Mouse (Mus musculus): Measurements from ENCODE around the gene Bod1. TPM values are rescaled to one million over a fixed set of nuclear protein-coding genes. Genes with fewer than 3 reads are reported as not detected.

The Bod1 gene
- polyA plus RNA-seq, 1 experiment from 2014 or later = 13.8 TPM

- no peak for ATAC-seq
- H3K4me3 ChIP-seq (ENCODE audit: low read depth, low read length) = no peak overlapping the region
- H3K4me2 ChIP-seq (ENCODE audit: low read depth, low read length) = no peak overlapping the region
- no peaks in the 10 kb centered on the region for H3K9me3 ChIP-seq (ENCODE audit: low read length)
- H3K27me3 ChIP-seq (ENCODE audit: insufficient read depth, low read length) = no peaks in the 10 kb centered on the region
- TF ChIP-seq EP300 (IDR thresholded peaks at IDR 0.05; ENCODE audit: low read depth) = no peak
- no peak for TF ChIP-seq CTCF (IDR thresholded peaks at IDR 0.05; ENCODE audit: low read depth)
- DNase-seq = no peak
- no peaks in the 10 kb centered on the region for H3K4me1 ChIP-seq (ENCODE audit: insufficient read depth)
- 74% methylated on average over 8 of the region's 8 CpGs for WGBS (ENCODE audit: insufficient replicate concordance)
- H3K36me3 ChIP-seq (replicated peaks; ENCODE audit: insufficient read depth, low read length) = no peaks in the 10 kb centered on the region
- no peak overlapping the region for H3K9ac ChIP-seq (replicated peaks)
- H3K27ac ChIP-seq (ENCODE audit: low read depth) = no peak overlapping the region
Measured at GRCm38 (mm10) chr11:31703173-31703572, 31.5 kb upstream of the Bod1 start.

- no peaks in the 10 kb centered on the region for H3K9me3 ChIP-seq (ENCODE audit: low read length)
- ATAC-seq = no peak
- no peak overlapping the region for H3K27ac ChIP-seq (ENCODE audit: low read depth)
- no peaks in the 10 kb centered on the region for H3K27me3 ChIP-seq (ENCODE audit: insufficient read depth, low read length)
- no peak overlapping the region for H3K4me2 ChIP-seq (ENCODE audit: low read depth, low read length)
- TF ChIP-seq EP300 (IDR thresholded peaks at IDR 0.05; ENCODE audit: low read depth) (no peak), CTCF (IDR thresholded peaks at IDR 0.05; ENCODE audit: low read depth) (no peak)
- H3K36me3 ChIP-seq (replicated peaks; ENCODE audit: insufficient read depth, low read length) = no peaks in the 10 kb centered on the region
- H3K4me1 ChIP-seq (ENCODE audit: insufficient read depth) = no peaks in the 10 kb centered on the region
- DNase-seq = no peak
- WGBS (ENCODE audit: insufficient replicate concordance) = 81% methylated on average over 3 of the region's 3 CpGs
- H3K4me3 ChIP-seq (ENCODE audit: low read depth, low read length) = no peak overlapping the region
- H3K9ac ChIP-seq (replicated peaks) = no peak overlapping the region
Measured at GRCm38 (mm10) chr11:31701901-31702300, 30.2 kb upstream of the Bod1 start.

GRCm38 (mm10) chr11:31699502-31699901 is 27.8 kb upstream of the Bod1 start:
- Histone ChIP-seq H3K27ac (ENCODE audit: low read depth) (no peak overlapping the region), H3K36me3 (replicated peaks; ENCODE audit: insufficient read depth, low read length) (no peaks in the 10 kb centered on the region), H3K9me3 (ENCODE audit: low read length) (no peaks in the 10 kb centered on the region), H3K4me3 (ENCODE audit: low read depth, low read length) (no peak overlapping the region), H3K4me1 (ENCODE audit: insufficient read depth) (no peaks in the 10 kb centered on the region), H3K27me3 (ENCODE audit: insufficient read depth, low read length) (no peaks in the 10 kb centered on the region), H3K4me2 (ENCODE audit: low read depth, low read length) (no peak overlapping the region), H3K9ac (replicated peaks) (no peak overlapping the region)
- WGBS (ENCODE audit: insufficient replicate concordance) = 43% methylated on average over 3 of the region's 3 CpGs
- no peak for TF ChIP-seq EP300 (IDR thresholded peaks at IDR 0.05; ENCODE audit: low read depth)
- TF ChIP-seq CTCF (IDR thresholded peaks at IDR 0.05; ENCODE audit: low read depth) = no peak
- DNase-seq (no peak), ATAC-seq (no peak)

- H3K9me3 ChIP-seq (ENCODE audit: low read length) = no peaks in the 10 kb centered on the region
- no peak for TF ChIP-seq CTCF (IDR thresholded peaks at IDR 0.05; ENCODE audit: low read depth)
- no peak for TF ChIP-seq EP300 (IDR thresholded peaks at IDR 0.05; ENCODE audit: low read depth)
Measured at GRCm38 (mm10) chr11:31694801-31695200, 23.1 kb upstream of the Bod1 start.

GRCm38 (mm10) chr11:31694109-31694508 is 22.4 kb upstream of the Bod1 start:
- DNase-seq (no peak), ATAC-seq (no peak)
- TF ChIP-seq CTCF (IDR thresholded peaks at IDR 0.05; ENCODE audit: low read depth) (peak; percentile 63), EP300 (IDR thresholded peaks at IDR 0.05; ENCODE audit: low read depth) (no peak)
- H3K4me1 ChIP-seq (ENCODE audit: insufficient read depth) = no peaks in the 10 kb centered on the region
- H3K36me3 ChIP-seq (replicated peaks; ENCODE audit: insufficient read depth, low read length) = no peaks in the 10 kb centered on the region
- H3K4me3 ChIP-seq (ENCODE audit: low read depth, low read length) = no peak overlapping the region
- 76% methylated on average over 1 of the region's 1 CpGs for WGBS (ENCODE audit: insufficient replicate concordance)
- H3K9ac ChIP-seq (replicated peaks) = no peak overlapping the region
- no peak overlapping the region for H3K4me2 ChIP-seq (ENCODE audit: low read depth, low read length)
- no peak overlapping the region for H3K27ac ChIP-seq (ENCODE audit: low read depth)
- H3K27me3 ChIP-seq (ENCODE audit: insufficient read depth, low read length) = no peaks in the 10 kb centered on the region
- H3K9me3 ChIP-seq (ENCODE audit: low read length) = no peaks in the 10 kb centered on the region

More at GRCm38 (mm10) chr11:31694801-31695200, 23.1 kb upstream of the Bod1 start:
- Histone ChIP-seq H3K27ac (ENCODE audit: low read depth) (no peak overlapping the region), H3K27me3 (ENCODE audit: insufficient read depth, low read length) (no peaks in the 10 kb centered on the region), H3K4me1 (ENCODE audit: insufficient read depth) (no peaks in the 10 kb centered on the region), H3K4me2 (ENCODE audit: low read depth, low read length) (no peak overlapping the region), H3K4me3 (ENCODE audit: low read depth, low read length) (no peak overlapping the region), H3K9ac (replicated peaks) (no peak overlapping the region), H3K36me3 (replicated peaks; ENCODE audit: insufficient read depth, low read length) (no peaks in the 10 kb centered on the region)
- ATAC-seq (no peak), DNase-seq (no peak)
- WGBS (ENCODE audit: insufficient replicate concordance) = 78% methylated on average over 4 of the region's 4 CpGs

- H3K9me3 ChIP-seq (ENCODE audit: low read length) = no peaks in the 10 kb centered on the region
- H3K4me1 ChIP-seq (ENCODE audit: insufficient read depth) = no peaks in the 10 kb centered on the region
- no peak overlapping the region for H3K4me3 ChIP-seq (ENCODE audit: low read depth, low read length)
- ATAC-seq (no peak), DNase-seq (no peak)
- H3K4me2 ChIP-seq (ENCODE audit: low read depth, low read length) = no peak overlapping the region
- 96% methylated on average over 2 of the region's 2 CpGs for WGBS (ENCODE audit: insufficient replicate concordance)
- no peak overlapping the region for H3K27ac ChIP-seq (ENCODE audit: low read depth)
- no peaks in the 10 kb centered on the region for H3K27me3 ChIP-seq (ENCODE audit: insufficient read depth, low read length)
- no peak overlapping the region for H3K9ac ChIP-seq (replicated peaks)
- no peaks in the 10 kb centered on the region for H3K36me3 ChIP-seq (replicated peaks; ENCODE audit: insufficient read depth, low read length)
- TF ChIP-seq CTCF (IDR thresholded peaks at IDR 0.05; ENCODE audit: low read depth) (no peak), EP300 (IDR thresholded peaks at IDR 0.05; ENCODE audit: low read depth) (no peak)
Measured at GRCm38 (mm10) chr11:31693322-31693721, 21.6 kb upstream of the Bod1 start.

GRCm38 (mm10) chr11:31688956-31689355 is 17.3 kb upstream of the Bod1 start:
- WGBS (ENCODE audit: insufficient replicate concordance) = 66% methylated on average over 4 of the region's 4 CpGs
- TF ChIP-seq EP300 (IDR thresholded peaks at IDR 0.05; ENCODE audit: low read depth) = no peak
- TF ChIP-seq CTCF (IDR thresholded peaks at IDR 0.05; ENCODE audit: low read depth) = no peak

More at GRCm38 (mm10) chr11:31688956-31689355, 17.3 kb upstream of the Bod1 start:
- H3K9me3 ChIP-seq (ENCODE audit: low read length) = no peaks in the 10 kb centered on the region
- H3K4me1 ChIP-seq (ENCODE audit: insufficient read depth) = no peaks in the 10 kb centered on the region
- no peak for DNase-seq
- H3K4me3 ChIP-seq (ENCODE audit: low read depth, low read length) = no peak overlapping the region
- H3K27ac ChIP-seq (ENCODE audit: low read depth) = no peak overlapping the region
- ATAC-seq = no peak
- no peak overlapping the region for H3K4me2 ChIP-seq (ENCODE audit: low read depth, low read length)
- no peaks in the 10 kb centered on the region for H3K36me3 ChIP-seq (replicated peaks; ENCODE audit: insufficient read depth, low read length)
- no peak overlapping the region for H3K9ac ChIP-seq (replicated peaks)
- no peaks in the 10 kb centered on the region for H3K27me3 ChIP-seq (ENCODE audit: insufficient read depth, low read length)
